In genomic region chr8:106016284-106016683, GRCm38 (mm10) we compare ENCODE assay signal across 27 mouse cellular contexts. TPM values are rescaled to one million over a fixed set of nuclear protein-coding genes. Genes with fewer than 3 reads are reported as not detected.
A peak's percentile ranks its signal among the peaks of the same experiment; 100 is the strongest.
DNase-seq lines count a peak whose midpoint lies in the region; ATAC-seq and TF ChIP-seq lines count a peak whose summit lies in the region.
"Had no signal": no experiment of that assay in that cellular context is flagged by ENCODE, and none has a peak within 500 bp of the region (broad histone marks: within the 10 kb centered on the region; RNA-seq: fewer than 3 reads in every experiment).

No protein-coding gene starts in this region.

- no peaks in the 10 kb centered on the region for H3K9me3 ChIP-seq in liver, embryonic 12.5 days (replicated peaks)
- H3K9me3 ChIP-seq in liver, postnatal 0 days (ENCODE audit: low read length): no peaks in the 10 kb centered on the region
- no peaks in the 10 kb centered on the region for H3K9me3 ChIP-seq in liver, embryonic 16.5 days (replicated peaks; ENCODE audit: control insufficient read depth, low read length)
- H3K9me3 ChIP-seq in liver, embryonic 11.5 days (ENCODE audit: control insufficient read depth, low read length): no peaks in the 10 kb centered on the region
- H3K9me3 ChIP-seq: embryonic facial prominence, embryonic 13.5 days; embryonic facial prominence, embryonic 15.5 days; forebrain, embryonic 10.5 days; forebrain, embryonic 12.5 days; G1E had no signal

- H3K27ac ChIP-seq in liver, embryonic 12.5 days: 0 out of 2 replicates have a peak overlapping the region, but pooled peaks have one; percentile 37
- no peak overlapping the region for H3K27ac ChIP-seq in liver, postnatal 0 days (ENCODE audit: low read depth)
- H3K27ac ChIP-seq in liver, embryonic 16.5 days (ENCODE audit: low read length): no peak overlapping the region
- H3K27ac ChIP-seq in liver, embryonic 11.5 days (ENCODE audit: low read depth, low read length): no peak overlapping the region
- H3K27ac ChIP-seq: embryonic facial prominence, embryonic 13.5 days; embryonic facial prominence, embryonic 15.5 days; forebrain, embryonic 10.5 days; forebrain, embryonic 12.5 days had no signal

- no peaks in the 10 kb centered on the region for H3K27me3 ChIP-seq in liver, embryonic 12.5 days (replicated peaks)
- no peaks in the 10 kb centered on the region for H3K27me3 ChIP-seq in liver, postnatal 0 days (ENCODE audit: insufficient read depth, low read length)
- H3K27me3 ChIP-seq in liver, embryonic 16.5 days (ENCODE audit: control insufficient read depth, insufficient read depth, low read depth, low read length): no peaks in the 10 kb centered on the region
- H3K27me3 ChIP-seq in liver, embryonic 11.5 days (replicated peaks; ENCODE audit: control insufficient read depth, insufficient read depth, low read length): no peaks in the 10 kb centered on the region
- H3K27me3 ChIP-seq: CH12.LX; embryonic facial prominence, embryonic 13.5 days; embryonic facial prominence, embryonic 15.5 days; forebrain, embryonic 12.5 days had no signal

- H3K4me2 ChIP-seq in liver, embryonic 12.5 days: no peak overlapping the region
- H3K4me2 ChIP-seq in liver, postnatal 0 days (ENCODE audit: low read depth, low read length): no peak overlapping the region
- no peak overlapping the region for H3K4me2 ChIP-seq in liver, embryonic 16.5 days (ENCODE audit: low read depth, low read length)
- no peak overlapping the region for H3K4me2 ChIP-seq in liver, embryonic 11.5 days
- H3K4me2 ChIP-seq: embryonic facial prominence, embryonic 13.5 days; embryonic facial prominence, embryonic 15.5 days; forebrain, embryonic 12.5 days had no signal

- TF ChIP-seq CTCF in liver, postnatal 0 days (IDR thresholded peaks at IDR 0.05; ENCODE audit: low read depth): no peak

- no peak overlapping the region for H3K9ac ChIP-seq in liver, embryonic 12.5 days
- no peak overlapping the region for H3K9ac ChIP-seq in liver, postnatal 0 days (replicated peaks)
- H3K9ac ChIP-seq in liver, embryonic 16.5 days (ENCODE audit: low read depth, low read length): no peak overlapping the region
- H3K9ac ChIP-seq in liver, embryonic 11.5 days (ENCODE audit: low read depth, low read length): no peak overlapping the region
- H3K9ac ChIP-seq: embryonic facial prominence, embryonic 13.5 days; embryonic facial prominence, embryonic 15.5 days; forebrain, embryonic 12.5 days had no signal

- peaks cover 41% of the 10 kb centered on the region for H3K36me3 ChIP-seq in liver, embryonic 12.5 days
- H3K36me3 ChIP-seq in liver, postnatal 0 days (replicated peaks; ENCODE audit: insufficient read depth, low read length): no peaks in the 10 kb centered on the region; the same call in 1 of the 2 replicates
- H3K36me3 ChIP-seq in liver, embryonic 16.5 days (ENCODE audit: control insufficient read depth, insufficient read depth): no peaks in the 10 kb centered on the region
- no peaks in the 10 kb centered on the region for H3K36me3 ChIP-seq in liver, embryonic 11.5 days (ENCODE audit: control insufficient read depth, insufficient read depth, low read length)

- WGBS in liver, embryonic 12.5 days (ENCODE audit: insufficient replicate concordance): 47% methylated on average over 6 of the region's 6 CpGs
- WGBS in liver, postnatal 0 days (ENCODE audit: insufficient replicate concordance): 78% methylated on average over 6 of the region's 6 CpGs
- WGBS in liver, embryonic 16.5 days (ENCODE audit: insufficient replicate concordance): 54% methylated on average over 6 of the region's 6 CpGs
- WGBS in liver, embryonic 11.5 days: 68% methylated on average over 6 of the region's 6 CpGs

- no peak overlapping the region for H3K4me3 ChIP-seq in liver, embryonic 12.5 days
- no peak overlapping the region for H3K4me3 ChIP-seq in liver, postnatal 0 days (ENCODE audit: low read depth, low read length)
- no peak overlapping the region for H3K4me3 ChIP-seq in liver, embryonic 16.5 days (ENCODE audit: low read depth, low read length)
- H3K4me3 ChIP-seq in liver, embryonic 11.5 days (ENCODE audit: low read depth, low read length): no peak overlapping the region
- H3K4me3 ChIP-seq: embryonic facial prominence, embryonic 13.5 days; embryonic facial prominence, embryonic 15.5 days; erythroblast, embryonic 14.5 days; forebrain, embryonic 10.5 days; forebrain, embryonic 12.5 days had no signal

- no peak for DNase-seq in liver, postnatal 0 days
- no peak for DNase-seq in liver, embryonic 11.5 days (ENCODE audit: low spot score)
- DNase-seq in urinary bladder, postnatal 14 days (ENCODE audit: low spot score): no peak
- DNase-seq: adrenal gland, adult 2 months; adrenal gland, postnatal 10 days; adrenal gland, postnatal 25 days; cerebellum, adult 11 months; cerebellum, adult 18-20 months; cerebellum, adult 8-10 months; cerebellum, adult 9-11 months; cerebellum, postnatal 14 days; cerebellum, postnatal 36 days; embryo, embryonic 11 days had no signal

- no peak for TF ChIP-seq EP300 in liver, postnatal 0 days (IDR thresholded peaks at IDR 0.05; ENCODE audit: low read depth)

- H3K4me1 ChIP-seq in liver, embryonic 12.5 days: peaks cover 50% of the 10 kb centered on the region
- peaks cover 3% of the 10 kb centered on the region for H3K4me1 ChIP-seq in liver, postnatal 0 days (ENCODE audit: insufficient read depth)
- H3K4me1 ChIP-seq in liver, embryonic 16.5 days (ENCODE audit: control insufficient read depth, low read depth, low read length): peaks cover 19% of the 10 kb centered on the region
- H3K4me1 ChIP-seq in liver, embryonic 11.5 days (replicated peaks; ENCODE audit: control insufficient read depth, insufficient read depth, low read length): peaks cover 6% of the 10 kb centered on the region; the same call in 1 of the 2 replicates
- H3K4me1 ChIP-seq: embryonic facial prominence, embryonic 15.5 days had no signal

- 0 out of 2 replicates have a peak, but pooled peaks have one; percentile 29 for ATAC-seq in liver, embryonic 12.5 days
- ATAC-seq in liver, postnatal 0 days: no peak
- ATAC-seq in liver, embryonic 16.5 days (ENCODE audit: low read depth): peak; percentile 23; the same call in 1 of the 2 replicates
- no peak for ATAC-seq in liver, embryonic 11.5 days (replicated peaks; ENCODE audit: low FRiP score)
- ATAC-seq: forebrain, embryonic 14.5 days; forebrain, embryonic 16.5 days had no signal

RNA-seq across cellular contexts. Expression of gene Ddx28, which starts 4.6 kb away (rescaled TPM):
- polyA plus RNA-seq in liver, embryonic 12.5 days (2016; fragmentation: Nextera tagmentation; extraction: Ambion mirVana): 14.7 TPM in 2 replicates
- 13.0 and 14.7 TPM in 2 replicates for polyA plus RNA-seq in liver, postnatal 0 days (2015; fragmentation: Nextera tagmentation; extraction: Ambion mirVana)
- 8.7 and 9.6 TPM in 2 replicates for polyA plus RNA-seq in liver, embryonic 16.5 days (2015; fragmentation: Nextera tagmentation; extraction: Ambion mirVana)
- polyA plus RNA-seq in liver, embryonic 11.5 days (2014; fragmentation: Nextera tagmentation; extraction: Ambion mirVana): 22.3 and 22.5 TPM in 2 replicates

RNA-seq across cellular contexts. Expression of gene Dpep2nb, which starts 10.5 kb away (rescaled TPM):
- polyA plus RNA-seq in liver, embryonic 12.5 days (2016; fragmentation: Nextera tagmentation; extraction: Ambion mirVana): not detected in 2 replicates
- not detected in 2 replicates for polyA plus RNA-seq in liver, postnatal 0 days (2015; fragmentation: Nextera tagmentation; extraction: Ambion mirVana)
- polyA plus RNA-seq in liver, embryonic 16.5 days (2015; fragmentation: Nextera tagmentation; extraction: Ambion mirVana): not detected in 2 replicates
- polyA plus RNA-seq in liver, embryonic 11.5 days (2014; fragmentation: Nextera tagmentation; extraction: Ambion mirVana): not detected in 2 replicates
- polyA plus RNA-seq: adrenal gland, adult 2 months; brain, embryonic 14.5 days; CD4-positive, CD25-positive, alpha-beta regulatory T cell, adult 4 months; embryonic facial prominence, embryonic 11.5 days; embryonic facial prominence, embryonic 13.5 days; embryonic facial prominence, embryonic 15.5 days; erythroblast, embryonic 14.5 days; forebrain, embryonic 10.5 days; forebrain, embryonic 12.5 days; forebrain, embryonic 14.5 days; forebrain, embryonic 16.5 days; G1E had no signal

RNA-seq across cellular contexts. Expression of gene Dus2, which starts 25.1 kb away (rescaled TPM):
- 16.0 and 16.5 TPM in 2 replicates for polyA plus RNA-seq in liver, embryonic 12.5 days (2016; fragmentation: Nextera tagmentation; extraction: Ambion mirVana)
- 8.2 and 9.5 TPM in 2 replicates for polyA plus RNA-seq in liver, postnatal 0 days (2015; fragmentation: Nextera tagmentation; extraction: Ambion mirVana)
- polyA plus RNA-seq in liver, embryonic 16.5 days (2015; fragmentation: Nextera tagmentation; extraction: Ambion mirVana): 10.5 and 10.9 TPM in 2 replicates
- 24.0 and 25.0 TPM in 2 replicates for polyA plus RNA-seq in liver, embryonic 11.5 days (2014; fragmentation: Nextera tagmentation; extraction: Ambion mirVana)

RNA-seq across cellular contexts. Expression of gene Dpep3, which starts 37.1 kb away (rescaled TPM):
- polyA plus RNA-seq in liver, embryonic 12.5 days (2016; fragmentation: Nextera tagmentation; extraction: Ambion mirVana): not detected in 2 replicates
- polyA plus RNA-seq in liver, postnatal 0 days (2015; fragmentation: Nextera tagmentation; extraction: Ambion mirVana): not detected in 2 replicates
- not detected in 2 replicates for polyA plus RNA-seq in liver, embryonic 16.5 days (2015; fragmentation: Nextera tagmentation; extraction: Ambion mirVana)
- polyA plus RNA-seq in liver, embryonic 11.5 days (2014; fragmentation: Nextera tagmentation; extraction: Ambion mirVana): not detected in 2 replicates
- polyA plus RNA-seq: brain, embryonic 14.5 days; CD4-positive, CD25-positive, alpha-beta regulatory T cell, adult 4 months; embryonic facial prominence, embryonic 11.5 days; embryonic facial prominence, embryonic 13.5 days; embryonic facial prominence, embryonic 15.5 days; erythroblast, embryonic 14.5 days; forebrain, embryonic 10.5 days; forebrain, embryonic 12.5 days; forebrain, embryonic 14.5 days; forebrain, embryonic 16.5 days; G1E had no signal

RNA-seq across cellular contexts. Expression of gene Nfatc3, which starts 42.4 kb away (rescaled TPM):
- polyA plus RNA-seq in liver, embryonic 12.5 days (2016; fragmentation: Nextera tagmentation; extraction: Ambion mirVana): 5.0 and 5.8 TPM in 2 replicates
- polyA plus RNA-seq in liver, postnatal 0 days (2015; fragmentation: Nextera tagmentation; extraction: Ambion mirVana): 2.3 TPM in 2 replicates
- polyA plus RNA-seq in liver, embryonic 16.5 days (2015; fragmentation: Nextera tagmentation; extraction: Ambion mirVana): 2.4 and 3.0 TPM in 2 replicates
- polyA plus RNA-seq in liver, embryonic 11.5 days (2014; fragmentation: Nextera tagmentation; extraction: Ambion mirVana): 5.3 and 6.2 TPM in 2 replicates

Comparison
In these comparisons a context has a peak if more than half of its experiments do, and no peak if none do; other contexts are left out.
1. ATAC-seq: peak in liver, embryonic 12.5 days (single experiment) and liver, embryonic 16.5 days (single experiment); none in liver, postnatal 0 days (single experiment) and liver, embryonic 11.5 days (single experiment).